Mouse (Mus musculus) CH12.LX (cell line): ENCODE results near the gene Rnd3. TPM values are rescaled to one million over a fixed set of nuclear protein-coding genes. Genes with fewer than 3 reads are reported as not detected.

Source experiments
- DNase-seq: peaks from one replicate; pipeline ENCODE4 v3.0.0-alpha.2; 2013; ENCODE audit errors: extremely low read depth
- H3K27ac ChIP-seq: 2 replicates; pipeline ENCODE4 v1.5.1; 2012; ENCODE audit warnings: low read depth, mild to moderate bottlenecking, control low read depth, moderate library complexity; ENCODE audit not compliant: insufficient read depth
- H3K27me3 ChIP-seq: replicated peaks from 2 replicates; pipeline ENCODE3; 2012; ENCODE audit warnings: inconsistent platforms
- H3K36me3 ChIP-seq, 2 experiments: replicated peaks in 1 of 2; 2 replicates each; pipeline versions ENCODE3 to v1.6.1; 2012; ENCODE audit warnings: inconsistent platforms in 1 of 2, low read length in 1 of 2, mild to moderate bottlenecking in 1 of 2, mixed read lengths in 1 of 2, moderate library complexity in 1 of 2; ENCODE audit not compliant: control insufficient read depth in 1 of 2, insufficient read depth in 1 of 2
- H3K4me1 ChIP-seq, 2 experiments: 2 replicates each; pipeline ENCODE4 v1.6.1; 2012; ENCODE audit warnings: inconsistent platforms in 1 of 2, moderate library complexity in 1 of 2; ENCODE audit not compliant: insufficient read depth in 2 of 2, control insufficient read depth in 1 of 2
- H3K4me2 ChIP-seq: 2 replicates; pipeline ENCODE4 v1.6.1; 2012; ENCODE audit warnings: low read depth, mild to moderate bottlenecking, control low read depth; ENCODE audit not compliant: poor library complexity, insufficient read depth, severe bottlenecking
- H3K4me3 ChIP-seq, 3 experiments: fragments of 150-350 bp in 1 of 3; sonication (generic) in 1 of 3; replicated peaks in 1 of 3; 2 replicates each; pipeline versions ENCODE3 to v1.5.1; 2011 to 2012; ENCODE audit warnings: low read depth in 2 of 3, low read length in 2 of 3, mild to moderate bottlenecking in 2 of 3, moderate library complexity in 2 of 3, control low read depth in 1 of 3, improper control_type of control experiment in 1 of 3, inconsistent platforms in 1 of 3, mixed read lengths in 1 of 3; ENCODE audit not compliant: poor library complexity in 1 of 3
- H3K79me2 ChIP-seq: replicated peaks from 2 replicates; pipeline ENCODE4 v1.6.1; 2012; ENCODE audit warnings: mild to moderate bottlenecking, moderate library complexity; ENCODE audit not compliant: control insufficient read depth, poor library complexity, insufficient read depth, severe bottlenecking; ENCODE audit errors: extremely low read depth
- H3K9ac ChIP-seq: 2 replicates; pipeline ENCODE4 v1.6.1; 2012; ENCODE audit warnings: low read depth, mild to moderate bottlenecking, control low read depth, moderate library complexity; ENCODE audit not compliant: insufficient read depth
- H3K9me3 ChIP-seq: replicated peaks from 2 replicates; pipeline ENCODE3; 2012; ENCODE audit warnings: low read length, inconsistent platforms, mixed read lengths
- BHLHE40 ChIP-seq: IDR thresholded peaks from 2 replicates; pipeline ENCODE4 v1.6.1; 2011; ENCODE audit warnings: mild to moderate bottlenecking, low read depth, low read length, improper control_type of control experiment
- CHD1 ChIP-seq: IDR thresholded peaks from 2 replicates; pipeline ENCODE4 v1.6.1; 2012; ENCODE audit warnings: low read depth, low read length, improper control_type of control experiment, inconsistent platforms
- CTCF ChIP-seq, 2 experiments: IDR thresholded peaks in 1 of 2; conservative IDR thresholded peaks in 1 of 2; 2 replicates each; pipeline ENCODE4 v1.5.1; 2011 to 2012; ENCODE audit warnings: low read depth in 2 of 2, low read length in 2 of 2, improper control_type of control experiment in 1 of 2, inconsistent platforms in 1 of 2, mild to moderate bottlenecking in 1 of 2, moderate library complexity in 1 of 2
- ELF1 ChIP-seq: IDR thresholded peaks from 2 replicates; pipeline ENCODE4 v1.6.1; 2014; ENCODE audit warnings: low read depth, mild to moderate bottlenecking, inconsistent platforms, low read length, improper control_type of control experiment
- EP300 ChIP-seq: IDR thresholded peaks from 2 replicates; pipeline ENCODE4 v1.6.1; 2011; ENCODE audit warnings: low read length, improper control_type of control experiment
- ETS1 ChIP-seq: conservative IDR thresholded peaks from 2 replicates; pipeline ENCODE4 v1.6.1; 2012; ENCODE audit warnings: low read depth, mild to moderate bottlenecking, inconsistent platforms, low read length, improper control_type of control experiment, moderate library complexity
- HCFC1 ChIP-seq: IDR thresholded peaks from 2 replicates; pipeline ENCODE4 v1.6.1; 2012; ENCODE audit warnings: low read depth, mild to moderate bottlenecking, inconsistent platforms, low read length, improper control_type of control experiment
- IRF4 ChIP-seq: IDR thresholded peaks from 2 replicates; pipeline ENCODE4 v1.6.1; 2014; ENCODE audit warnings: low read depth, mild to moderate bottlenecking, inconsistent platforms, low read length, improper control_type of control experiment
- MEF2A ChIP-seq: IDR thresholded peaks from 2 replicates; pipeline ENCODE4 v1.6.1; 2014; ENCODE audit warnings: low read depth, mild to moderate bottlenecking, inconsistent platforms, low read length, improper control_type of control experiment, borderline replicate concordance
- MYC ChIP-seq: IDR thresholded peaks from 2 replicates; pipeline ENCODE4 v1.6.1; 2011; ENCODE audit warnings: low read depth, mild to moderate bottlenecking, improper control_type of control experiment, low read length
- NELFE ChIP-seq: IDR thresholded peaks from 2 replicates; pipeline ENCODE4 v1.6.1; 2011; ENCODE audit warnings: low read depth, low read length, improper control_type of control experiment
- NRF1 ChIP-seq: IDR thresholded peaks from 2 replicates; pipeline ENCODE4 v1.6.1; 2014; ENCODE audit warnings: low read depth, mild to moderate bottlenecking, inconsistent platforms, low read length, improper control_type of control experiment, moderate library complexity
- PAX5 ChIP-seq: IDR thresholded peaks from 2 replicates; pipeline ENCODE4 v1.6.1; 2012; ENCODE audit warnings: low read length, inconsistent platforms, mixed read lengths
- POLR2AphosphoS2 ChIP-seq: IDR thresholded peaks from 2 replicates; pipeline ENCODE4 v1.6.1; 2011; ENCODE audit warnings: low read depth, low read length, improper control_type of control experiment
- RCOR1 ChIP-seq: conservative IDR thresholded peaks from 2 replicates; pipeline ENCODE4 v1.6.1; 2012; ENCODE audit warnings: low read depth, mild to moderate bottlenecking, inconsistent platforms, low read length, improper control_type of control experiment
- SMC3 ChIP-seq: IDR thresholded peaks from 2 replicates; pipeline ENCODE4 v1.6.1; 2011; ENCODE audit warnings: low read depth, low read length, improper control_type of control experiment
- TBP ChIP-seq: conservative IDR thresholded peaks from 2 replicates; pipeline ENCODE4 v1.6.1; 2011; ENCODE audit warnings: low read depth, low read length, improper control_type of control experiment
- USF2 ChIP-seq: conservative IDR thresholded peaks from 2 replicates; pipeline ENCODE4 v1.6.1; 2011; ENCODE audit warnings: low read depth, low read length, improper control_type of control experiment
- ZC3H11A ChIP-seq: IDR thresholded peaks from 2 replicates; pipeline ENCODE4 v1.6.1; 2012; ENCODE audit warnings: low read depth, mild to moderate bottlenecking, inconsistent platforms, low read length, improper control_type of control experiment
- ZKSCAN1 ChIP-seq: IDR thresholded peaks from 2 replicates; pipeline ENCODE4 v1.6.1; 2012; ENCODE audit warnings: low read depth, inconsistent platforms, low read length, improper control_type of control experiment, borderline replicate concordance
- ZMIZ1 ChIP-seq: IDR thresholded peaks from 2 replicates; pipeline ENCODE4 v1.6.1; 2012; ENCODE audit warnings: low read depth, mild to moderate bottlenecking, inconsistent platforms, low read length, improper control_type of control experiment
- ZNF384 ChIP-seq: IDR thresholded peaks from 2 replicates; pipeline ENCODE4 v1.6.1; 2012; ENCODE audit warnings: low read depth, low read length, improper control_type of control experiment, inconsistent platforms
- dilution Hi-C: fragments of 300-500 bp; cut with MboI; formaldehyde crosslinking; loops from 2 replicates; pipeline ENCODE4 v1.14.3; 2020; ENCODE audit warnings: low sequenced_read_pairs; ENCODE audit not compliant: extremely low pct_unique_long_range_greater_than_20kb, extremely low pct_ligation_motif_present
- in situ Hi-C: fragments of 300-500 bp; cut with MboI; formaldehyde crosslinking; loops from 3 replicates; pipeline ENCODE4 v1.14.3; 2019; ENCODE audit warnings: low sequenced_read_pairs, low pct_ligation_motif_present, low pct_unique_long_range_greater_than_20kb, mixed read lengths
- polyA plus RNA-seq: library from polyadenylated mRNA; unstranded; fragments of >175 nt; gene quantifications from 2 replicates; pipeline ENCODE4 v1.2.1, GENCODE M21; 2012; ENCODE audit warnings: low read depth; ENCODE audit not compliant: insufficient read length
- total RNA-seq, 2 experiments: library from RNA; depleted of rRNA; stranded (reverse); fragments of 300-350 nt in 1 of 2; fragments of >200 nt in 1 of 2; gene quantifications; 2 replicates each; pipeline ENCODE4 v1.2.3; 2012 to 2014

Rnd3 gene
- total and polyA plus RNA-seq, 3 experiments = 0.08 to 1.5 (median 0.80) TPM

GRCm38 (mm10) chr2:51181376-51181775, 32.5 kb upstream of the Rnd3 start:
- dilution Hi-C loops = no loop called here
- DNase-seq = no peak
- no peaks in the 10 kb centered on the region for H3K36me3 ChIP-seq
- in situ Hi-C loops = no loop called here
- H3K4me3 ChIP-seq = no peak overlapping the region
- no peaks in the 10 kb centered on the region for H3K79me2 ChIP-seq
- H3K9me3 ChIP-seq = no peaks in the 10 kb centered on the region
- TF ChIP-seq ZNF384 (no peak), POLR2AphosphoS2 (no peak), RCOR1 (no peak), BHLHE40 (no peak), CHD1 (no peak), ZMIZ1 (no peak), HCFC1 (no peak), IRF4 (no peak), MEF2A (no peak), ETS1 (no peak), CTCF (conservative IDR thresholded peaks at IDR 0.05 in 1 of 2, IDR thresholded peaks at IDR 0.05 in 1 of 2; ENCODE audit: low read depth in 2 of 2, low read length in 2 of 2) (no peak), TBP (no peak), USF2 (no peak)
- H3K4me1 ChIP-seq = peaks cover 0 to 4% of the 10 kb centered on the region in 2 experiments; a peak in 1 of 4 replicates
- H3K4me2 ChIP-seq = no peak overlapping the region
- H3K27ac ChIP-seq = no peak overlapping the region
- no peaks in the 10 kb centered on the region for H3K27me3 ChIP-seq
- H3K9ac ChIP-seq = no peak overlapping the region

GRCm38 (mm10) chr2:51179096-51179495, 30.2 kb upstream of the Rnd3 start:
- Histone ChIP-seq H3K4me3 (no peak overlapping the region), H3K27me3 (no peaks in the 10 kb centered on the region), H3K4me2 (no peak overlapping the region), H3K9me3 (no peaks in the 10 kb centered on the region), H3K4me1 (no peaks in the 10 kb centered on the region), H3K36me3 (no peaks in the 10 kb centered on the region), H3K9ac (no peak overlapping the region), H3K27ac (no peak overlapping the region), H3K79me2 (no peaks in the 10 kb centered on the region)
- DNase-seq = no peak
- TF ChIP-seq TBP = no peak
- TF ChIP-seq PAX5 = no peak
- TF ChIP-seq NELFE = no peak
- no peak for TF ChIP-seq POLR2AphosphoS2
- dilution Hi-C loops = no loop called here
- in situ Hi-C loops = no loop called here

- Histone ChIP-seq H3K36me3 (no peaks in the 10 kb centered on the region), H3K27ac (no peak overlapping the region), H3K79me2 (no peaks in the 10 kb centered on the region), H3K4me3 (no peak overlapping the region), H3K9ac (no peak overlapping the region), H3K4me1 (no peaks in the 10 kb centered on the region), H3K9me3 (no peaks in the 10 kb centered on the region), H3K4me2 (no peak overlapping the region), H3K27me3 (no peaks in the 10 kb centered on the region)
- no peak for TF ChIP-seq NRF1
- no peak for TF ChIP-seq ZKSCAN1
- TF ChIP-seq MEF2A = no peak
- TF ChIP-seq EP300 = no peak
- no peak for TF ChIP-seq ELF1
- no peak for TF ChIP-seq ETS1
- no peak for TF ChIP-seq USF2
- no peak for TF ChIP-seq ZMIZ1
- no peak for TF ChIP-seq MYC
- no peak for TF ChIP-seq POLR2AphosphoS2
- no peak for TF ChIP-seq ZC3H11A
- TF ChIP-seq SMC3 = no peak
- dilution Hi-C loops = no loop called here
- in situ Hi-C loops = no loop called here
- no peak for DNase-seq
Measured at GRCm38 (mm10) chr2:51177615-51178014, 28.7 kb upstream of the Rnd3 start.
